Mouse (Mus musculus) heart, embryonic 14.5 days (tissue): ENCODE measurements at regions not wholly inside any gene's neighbourhood (a gene's known extent, or its start where the extent isn't known, plus 50 kb on each side); places are given as distances from the start of the nearest gene placed in this dataset.

Experiments
- ATAC-seq: fragments of 200-750 bp; cut with Nextera tagmentation; 2 replicates; pipeline ENCODE4 v1.8.0; 2017; ENCODE audit warnings: low read depth, moderate TSS enrichment; ENCODE audit not compliant: insufficient number of reproducible peaks, insufficient read depth, low FRiP score
- H3K27ac ChIP-seq, 2 experiments: fragments of 200-500 bp in 1 of 2; fragments of 300-500 bp in 1 of 2; sonication (generic) in 1 of 2; replicated peaks in 1 of 2; 2 replicates each; pipeline ENCODE4 v1.5.1; 2012 to 2014; ENCODE audit warnings: low read depth in 2 of 2, low read length in 2 of 2, control low read depth in 1 of 2, mild to moderate bottlenecking in 1 of 2, mixed read lengths in 1 of 2; ENCODE audit not compliant: control insufficient read depth in 1 of 2, insufficient read depth in 1 of 2
- H3K27me3 ChIP-seq: fragments of 300-500 bp; sonication (generic); 2 replicates; pipeline ENCODE4 v1.6.1; 2014; ENCODE audit warnings: mild to moderate bottlenecking, low read length, control low read depth; ENCODE audit not compliant: control insufficient read depth, insufficient read depth
- H3K36me3 ChIP-seq: fragments of 300-500 bp; sonication (generic); 2 replicates; pipeline ENCODE4 v1.6.1; 2014; ENCODE audit warnings: mild to moderate bottlenecking, control low read depth, low read length, mixed read lengths; ENCODE audit not compliant: control insufficient read depth, insufficient read depth
- H3K4me1 ChIP-seq, 2 experiments: fragments of 200-500 bp in 1 of 2; fragments of 300-500 bp in 1 of 2; sonication (generic) in 1 of 2; 2 replicates each; pipeline ENCODE4 v1.6.1; 2012 to 2014; ENCODE audit warnings: low read length in 2 of 2, control low read depth in 1 of 2, mixed read lengths in 1 of 2; ENCODE audit not compliant: control insufficient read depth in 2 of 2, insufficient read depth in 2 of 2
- H3K4me2 ChIP-seq: fragments of 300-500 bp; sonication (generic); 2 replicates; pipeline ENCODE4 v1.6.1; 2014; ENCODE audit warnings: mild to moderate bottlenecking, low read length
- H3K4me3 ChIP-seq, 2 experiments: fragments of 200-500 bp in 1 of 2; fragments of 300-500 bp in 1 of 2; sonication (generic) in 1 of 2; 2 replicates each; pipeline ENCODE4 v1.5.1; 2012 to 2014; ENCODE audit warnings: low read length in 2 of 2, mild to moderate bottlenecking in 2 of 2, control low read depth in 1 of 2, low read depth in 1 of 2, moderate library complexity in 1 of 2; ENCODE audit not compliant: control insufficient read depth in 1 of 2, insufficient read depth in 1 of 2
- H3K9ac ChIP-seq: fragments of 300-500 bp; sonication (generic); 2 replicates; pipeline ENCODE4 v1.6.1; 2014; ENCODE audit warnings: mild to moderate bottlenecking, low read length
- H3K9me3 ChIP-seq: fragments of 300-500 bp; sonication (generic); 2 replicates; pipeline ENCODE4 v1.6.1; 2016; ENCODE audit warnings: low read length, control low read depth; ENCODE audit not compliant: control insufficient read depth
- WGBS: fragments of 180-500 bp; shearing (Covaris S2); extraction: QIAGEN DNeasy Blood & Tissue Kit; methylation state at CpG from one replicate; pipeline ENCODE4 v1.1.7; 2014; 5-methylcytosine and 5-hydroxymethylcytosine counted together

- H3K9me3 ChIP-seq, result no peaks in the 10 kb centered on the region
- no peak overlapping the region for H3K4me3 ChIP-seq
- no peak for ATAC-seq
- H3K4me2 ChIP-seq, result no peak overlapping the region
- H3K4me1 ChIP-seq, result no peaks in the 10 kb centered on the region; a peak in 1 of 4 replicates
- H3K27me3 ChIP-seq, result no peaks in the 10 kb centered on the region
- H3K27ac ChIP-seq, result no peak overlapping the region
- 77% methylated on average over 8 of the region's 8 CpGs for WGBS
- H3K36me3 ChIP-seq, result no peaks in the 10 kb centered on the region
- H3K9ac ChIP-seq, result no peak overlapping the region
Observed at GRCm38 (mm10) chr14:46034301-46034700, 344.9 kb upstream of the Gm15217 start.

- peak overlapping the region in 1 of 2 experiments; percentile 26; a peak in 1 of 4 replicates for H3K4me3 ChIP-seq
- no peaks in the 10 kb centered on the region for H3K9me3 ChIP-seq
- no peak for ATAC-seq
- no peaks in the 10 kb centered on the region for H3K27me3 ChIP-seq
- 0 out of 4 replicates have a peak, but pooled peaks cover 0 to 4% of the 10 kb centered on the region in 2 experiments for H3K4me1 ChIP-seq
- no peaks in the 10 kb centered on the region for H3K36me3 ChIP-seq
- no peak overlapping the region for H3K9ac ChIP-seq
- H3K4me2 ChIP-seq, result peak overlapping the region; percentile 50
- H3K27ac ChIP-seq, result no peak overlapping the region
- WGBS, result 31% methylated on average over 14 of the region's 14 CpGs
Observed at GRCm38 (mm10) chr14:46060622-46061381, 318.4 kb upstream of the Gm15217 start.

- Histone ChIP-seq H3K9ac (no peak overlapping the region), H3K36me3 (no peaks in the 10 kb centered on the region), H3K4me3 (no peak overlapping the region), H3K4me1 (peaks cover 9 to 15% of the 10 kb centered on the region in 2 experiments), H3K4me2 (peak overlapping the region; percentile 32; the same call in 1 of the 2 replicates), H3K9me3 (no peaks in the 10 kb centered on the region), H3K27ac (peak overlapping the region; percentile 46 to 74), H3K27me3 (no peaks in the 10 kb centered on the region)
- ATAC-seq, result no peak
- WGBS, result 45% methylated on average over 5 of the region's 5 CpGs
Observed at GRCm38 (mm10) chr14:46067102-46067801, 312.0 kb upstream of the Gm15217 start.

- H3K27ac ChIP-seq, result no peak overlapping the region
- no peaks in the 10 kb centered on the region for H3K36me3 ChIP-seq
- no peak for ATAC-seq
- H3K27me3 ChIP-seq, result no peaks in the 10 kb centered on the region
- 80% methylated on average over 5 of the region's 5 CpGs for WGBS
- no peaks in the 10 kb centered on the region for H3K9me3 ChIP-seq
- no peak overlapping the region for H3K4me3 ChIP-seq
- peaks cover 9 to 21% of the 10 kb centered on the region in 2 experiments for H3K4me1 ChIP-seq
- H3K9ac ChIP-seq, result no peak overlapping the region
- no peak overlapping the region for H3K4me2 ChIP-seq
Observed at GRCm38 (mm10) chr14:46071244-46071643, 308.0 kb upstream of the Gm15217 start.

GRCm38 (mm10) chr14:46076738-46077137, 302.5 kb upstream of the Gm15217 start:
- no peaks in the 10 kb centered on the region for H3K9me3 ChIP-seq
- no peaks in the 10 kb centered on the region for H3K27me3 ChIP-seq
- peaks cover 0 to 11% of the 10 kb centered on the region in 2 experiments; a peak in 3 of 4 replicates for H3K4me1 ChIP-seq
- no peak for ATAC-seq
- H3K4me2 ChIP-seq, result no peak overlapping the region
- H3K27ac ChIP-seq, result no peak overlapping the region
- no peak overlapping the region for H3K4me3 ChIP-seq
- no peak overlapping the region for H3K9ac ChIP-seq
- WGBS, result 96% methylated on average over 2 of the region's 2 CpGs
- H3K36me3 ChIP-seq, result no peaks in the 10 kb centered on the region

- Histone ChIP-seq H3K4me2 (no peak overlapping the region), H3K9me3 (no peaks in the 10 kb centered on the region), H3K9ac (no peak overlapping the region), H3K27ac (no peak overlapping the region), H3K27me3 (no peaks in the 10 kb centered on the region), H3K4me1 (peaks cover 0 to 11% of the 10 kb centered on the region in 2 experiments; a peak in 3 of 4 replicates), H3K36me3 (no peaks in the 10 kb centered on the region), H3K4me3 (no peak overlapping the region)
- WGBS, result 65% methylated on average over 11 of the region's 11 CpGs
- no peak for ATAC-seq
Observed at GRCm38 (mm10) chr14:46077406-46078131, 301.6 kb upstream of the Gm15217 start.

- H3K27ac ChIP-seq, result no peak overlapping the region
- H3K9me3 ChIP-seq, result no peaks in the 10 kb centered on the region
- no peak for ATAC-seq
- no peaks in the 10 kb centered on the region for H3K27me3 ChIP-seq
- 87% methylated on average over 5 of the region's 5 CpGs for WGBS
- H3K4me3 ChIP-seq, result no peak overlapping the region
- H3K4me2 ChIP-seq, result no peak overlapping the region
- H3K36me3 ChIP-seq, result no peaks in the 10 kb centered on the region
- H3K9ac ChIP-seq, result no peak overlapping the region
- H3K4me1 ChIP-seq, result 0 out of 4 replicates have a peak, but pooled peaks cover 0 to 1% of the 10 kb centered on the region in 2 experiments
Observed at GRCm38 (mm10) chr14:46082646-46083045, 296.6 kb upstream of the Gm15217 start.
